Mouse (Mus musculus) olfactory bulb, adult 2 months (tissue): Measurements from ENCODE around the gene Nsrp1. TPM values are rescaled to one million over a fixed set of nuclear protein-coding genes. Genes with fewer than 3 reads are reported as not detected.
"Not testable (repeated sequence)": the region's sequence is repeated elsewhere in the genome, so short reads cannot be mapped to it uniquely, and the experiment has no call there.

Source experiments
- H3K27ac ChIP-seq: fragments of 200-500 bp; 2 replicates; pipeline ENCODE4 v1.5.1; 2012; ENCODE audit warnings: low read depth, low read length; ENCODE audit not compliant: insufficient read depth
- H3K4me1 ChIP-seq: fragments of 200-500 bp; 2 replicates; pipeline ENCODE4 v1.6.1; 2012; ENCODE audit warnings: low read length; ENCODE audit not compliant: control insufficient read depth, insufficient read depth
- H3K4me3 ChIP-seq: fragments of 200-500 bp; 2 replicates; pipeline ENCODE4 v1.5.1; 2012; ENCODE audit warnings: mild to moderate bottlenecking, low read depth, low read length, moderate library complexity; ENCODE audit not compliant: insufficient read depth
- CTCF ChIP-seq: fragments of 200-500 bp; IDR thresholded peaks from 2 replicates; pipeline ENCODE4 v1.5.1; 2012; ENCODE audit warnings: low read depth, mild to moderate bottlenecking, low read length, moderate library complexity; ENCODE audit not compliant: insufficient read depth
- POLR2A ChIP-seq: fragments of 200-500 bp; IDR thresholded peaks from 2 replicates; pipeline ENCODE4 v1.6.1; 2012; ENCODE audit warnings: mild to moderate bottlenecking, low read depth, low read length, moderate library complexity; ENCODE audit not compliant: insufficient read depth
- WGBS: fragments of 180-500 bp; shearing (Covaris S2); methylation state at CpG from one replicate; pipeline ENCODE4 v1.1.7; 2018; 5-methylcytosine and 5-hydroxymethylcytosine counted together
- polyA plus RNA-seq: library from polyadenylated mRNA; stranded (reverse); fragments of >200 nt; gene quantifications from 2 replicates; pipeline ENCODE4 v1.2.4, GENCODE M21; 2012; ENCODE audit warnings: low replicate concordance; ENCODE audit not compliant: missing spikeins, insufficient read depth, insufficient read length

Gene Nsrp1
- polyA plus RNA-seq, 1 experiment: not detected

DNA sequence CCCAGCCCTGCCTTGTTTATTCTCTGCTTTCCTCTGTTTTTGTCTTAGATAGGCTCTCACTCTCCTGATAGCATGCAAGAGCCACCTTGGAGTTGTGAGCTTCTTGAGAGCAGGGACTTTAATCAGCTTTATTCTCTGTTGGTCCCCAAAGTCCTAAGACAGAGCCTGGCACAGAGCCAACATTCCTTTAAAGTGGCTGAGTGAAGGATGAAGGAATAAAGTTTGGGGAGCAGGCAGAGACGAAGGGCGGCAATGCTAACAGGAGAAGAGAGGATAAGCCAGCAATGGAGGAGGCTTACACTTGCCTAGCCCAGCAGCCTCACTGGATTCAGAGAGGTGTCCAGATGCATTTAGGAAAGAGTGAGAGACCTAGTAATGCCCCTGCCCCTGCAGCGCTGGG is 18.3 kb upstream of the Nsrp1 start:
- Histone ChIP-seq H3K4me3 (no peak overlapping the region), H3K27ac (no peak overlapping the region), H3K4me1 (no peaks in the 10 kb centered on the region)
- TF ChIP-seq POLR2A: no peak
- TF ChIP-seq CTCF: no peak
- WGBS: 63% methylated on average over 3 of the region's 3 CpGs

DNA sequence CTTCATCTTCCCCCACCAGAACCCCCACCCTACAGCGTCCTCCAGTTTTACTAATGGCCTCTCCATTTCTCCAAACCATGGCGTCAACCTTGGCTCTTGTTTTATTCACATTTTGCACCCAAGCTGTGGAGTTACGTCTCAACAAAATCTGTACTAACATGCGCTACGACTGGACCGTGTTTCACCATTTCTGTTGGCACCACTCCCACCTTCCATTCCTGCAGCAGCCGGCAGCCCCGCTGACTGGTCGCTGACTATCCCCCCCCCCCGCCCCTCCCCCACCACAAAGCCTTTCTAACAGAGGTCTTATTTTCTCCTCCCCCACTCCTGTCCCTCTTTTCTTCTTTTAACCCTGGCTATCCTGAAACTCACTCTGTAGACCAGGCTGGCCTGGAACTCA is 17.0 kb upstream of the Nsrp1 start:
- Histone ChIP-seq H3K4me1 (no peaks in the 10 kb centered on the region), H3K4me3 (no peak overlapping the region), H3K27ac (no peak overlapping the region)
- TF ChIP-seq CTCF: no peak
- no peak for TF ChIP-seq POLR2A
- 46% methylated on average over 10 of the region's 10 CpGs for WGBS

GRCm38 (mm10) chr11:77094136-77094535 is 15.9 kb upstream of the Nsrp1 start:
- no peak overlapping the region for H3K27ac ChIP-seq
- TF ChIP-seq CTCF (no peak), POLR2A (no peak)
- WGBS: 76% methylated on average over 8 of the region's 8 CpGs
- no peaks in the 10 kb centered on the region for H3K4me1 ChIP-seq
- H3K4me3 ChIP-seq: no peak overlapping the region

GRCm38 (mm10) chr11:77093208-77093607 is 15.0 kb upstream of the Nsrp1 start:
- Histone ChIP-seq H3K27ac (no peak overlapping the region), H3K4me3 (peak overlapping the region; percentile 28), H3K4me1 (no peaks in the 10 kb centered on the region)
- no peak for TF ChIP-seq POLR2A
- no peak for TF ChIP-seq CTCF
- WGBS: under 1% methylated on average over 11 of the region's 11 CpGs

GRCm38 (mm10) chr11:77089162-77089561 is 10.9 kb upstream of the Nsrp1 start:
- Histone ChIP-seq H3K4me1 (no peaks in the 10 kb centered on the region), H3K4me3 (no peak overlapping the region), H3K27ac (no peak overlapping the region)
- WGBS: 70% methylated on average over 2 of the region's 2 CpGs
- TF ChIP-seq POLR2A: no peak
- no peak for TF ChIP-seq CTCF

GRCm38 (mm10) chr11:77087004-77087403 is 8.8 kb upstream of the Nsrp1 start:
- WGBS: 92% methylated on average over 2 of the region's 2 CpGs

GRCm38 (mm10) chr11:77084001-77084682 is 5.9 kb upstream of the Nsrp1 start:
- WGBS: 70% methylated on average over 5 of the region's 5 CpGs

More at GRCm38 (mm10) chr11:77087004-77087403, 8.8 kb upstream of the Nsrp1 start:
- no peak for TF ChIP-seq POLR2A
- no peak for TF ChIP-seq CTCF
- Histone ChIP-seq H3K4me3 (no peak overlapping the region), H3K4me1 (no peaks in the 10 kb centered on the region), H3K27ac (no peak overlapping the region)

DNA sequence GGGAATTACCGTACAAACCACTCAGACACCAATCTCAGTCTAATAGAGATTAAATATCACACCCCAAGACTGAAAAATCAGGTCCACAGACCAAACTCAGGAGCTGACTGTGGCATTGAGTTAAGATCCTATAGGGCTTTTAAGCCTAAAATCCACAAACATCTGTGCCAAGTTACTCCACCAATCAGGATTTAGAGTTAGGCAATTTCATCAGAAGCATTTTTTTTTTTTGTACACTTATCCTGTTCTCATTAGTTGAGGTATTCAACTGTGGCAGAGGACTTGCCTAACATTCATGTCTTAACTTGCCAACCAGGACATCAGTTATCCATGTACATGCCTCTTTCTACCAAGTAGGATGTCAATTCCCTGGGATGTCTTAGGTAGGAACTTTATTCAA is 1.1 kb upstream of the Nsrp1 start:
- WGBS: 95% methylated on average over 1 of the region's 1 CpGs
- no peak for TF ChIP-seq CTCF
- TF ChIP-seq POLR2A: no peak
- Histone ChIP-seq H3K4me1 (no peaks in the 10 kb centered on the region), H3K27ac (no peak overlapping the region), H3K4me3 (no peak overlapping the region)

More at GRCm38 (mm10) chr11:77084001-77084682, 5.9 kb upstream of the Nsrp1 start:
- no peak overlapping the region for H3K27ac ChIP-seq
- TF ChIP-seq CTCF (no peak), POLR2A (no peak)
- no peak overlapping the region for H3K4me3 ChIP-seq
- no peaks in the 10 kb centered on the region for H3K4me1 ChIP-seq

- no peaks in the 10 kb centered on the region for H3K4me1 ChIP-seq
- peak overlapping the region; percentile 82 for H3K4me3 ChIP-seq
- H3K27ac ChIP-seq: peak overlapping the region; percentile 40; the same call in 1 of the 2 replicates
- TF ChIP-seq CTCF (no peak), POLR2A (no peak)
- 3% methylated on average over 16 of the region's 16 CpGs for WGBS
These were observed 443 bp downstream of the Nsrp1 start for GRCm38 (mm10) chr11:77077792-77078191.

DNA sequence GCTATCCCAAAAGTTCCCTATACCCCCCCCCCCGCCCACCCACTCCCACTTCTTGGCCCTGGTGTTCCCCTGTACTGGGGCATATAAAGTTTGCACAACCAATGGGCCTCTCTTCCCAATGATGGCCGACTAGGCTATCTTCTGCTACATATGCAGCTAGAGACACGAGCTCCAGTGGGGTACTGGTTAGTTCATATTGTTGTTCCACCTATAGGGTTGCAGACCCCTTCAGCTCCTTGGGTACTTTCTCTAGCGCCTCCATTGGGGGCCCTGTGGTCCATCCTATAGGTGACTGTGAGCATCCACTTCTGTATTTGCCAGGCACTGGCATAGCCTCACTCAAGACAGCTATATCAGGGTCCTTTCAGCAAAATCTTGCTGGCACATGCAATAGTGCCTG is 904 bp downstream of the Nsrp1 start:
- H3K4me3 ChIP-seq: peak overlapping the region; percentile 82
- 51% methylated on average over 4 of the region's 4 CpGs for WGBS
- H3K27ac ChIP-seq, H3K4me1 ChIP-seq: not testable (repeated sequence)
